Mouse (Mus musculus) forebrain, postnatal 0 days (tissue): Measurements from ENCODE around the gene Dmc1. TPM values are rescaled to one million over a fixed set of nuclear protein-coding genes. Genes with fewer than 3 reads are reported as not detected.

Source experiments
- ATAC-seq: fragments of 200-750 bp; cut with Nextera tagmentation; 2 replicates; pipeline ENCODE4 v1.8.0; 2017; ENCODE audit warnings: mild to moderate bottlenecking, moderate library complexity
- DNase-seq: peaks from one replicate; pipeline ENCODE4 v3.0.0-alpha.2; 2015
- H3K27ac ChIP-seq: fragments of 300-500 bp; sonication (generic); 2 replicates; pipeline ENCODE4 v1.5.1; 2014; ENCODE audit warnings: low read depth, mild to moderate bottlenecking, antibody characterized with exemption, low read length, moderate library complexity, mixed read lengths
- H3K27me3 ChIP-seq: fragments of 300-500 bp; sonication (generic); 2 replicates; pipeline ENCODE4 v1.6.1; 2014; ENCODE audit warnings: mild to moderate bottlenecking, low read length, mixed read lengths; ENCODE audit not compliant: insufficient read depth
- H3K36me3 ChIP-seq: fragments of 300-500 bp; sonication (generic); 2 replicates; pipeline ENCODE4 v1.6.1; 2014; ENCODE audit warnings: mild to moderate bottlenecking, moderate library complexity; ENCODE audit not compliant: insufficient read depth
- H3K4me1 ChIP-seq: fragments of 300-500 bp; sonication (generic); 2 replicates; pipeline ENCODE4 v1.6.1; 2014; ENCODE audit warnings: antibody characterized with exemption; ENCODE audit not compliant: insufficient read depth
- H3K4me2 ChIP-seq: fragments of 300-500 bp; sonication (generic); 2 replicates; pipeline ENCODE4 v1.6.1; 2014; ENCODE audit warnings: low read depth, mild to moderate bottlenecking, moderate library complexity
- H3K4me3 ChIP-seq: fragments of 300-500 bp; sonication (generic); 2 replicates; pipeline ENCODE4 v1.5.1; 2014; ENCODE audit warnings: low read depth, low read length, mixed read lengths
- H3K9ac ChIP-seq: fragments of 300-500 bp; sonication (generic); 2 replicates; pipeline ENCODE4 v1.6.1; 2014; ENCODE audit warnings: mild to moderate bottlenecking
- H3K9me3 ChIP-seq: fragments of 300-500 bp; sonication (generic); 2 replicates; pipeline ENCODE4 v1.6.1; 2016; ENCODE audit warnings: low read length
- CTCF ChIP-seq: sonication (generic); IDR thresholded peaks from 2 replicates; pipeline ENCODE4 v1.5.1; 2016; ENCODE audit warnings: antibody characterized with exemption, control low read depth, low read depth
- WGBS: fragments of 180-500 bp; shearing (Covaris S2); extraction: QIAGEN DNeasy Blood & Tissue Kit; methylation state at CpG from one replicate; pipeline ENCODE4 v1.1.7; 2014; 5-methylcytosine and 5-hydroxymethylcytosine counted together
- polyA plus RNA-seq: library from polyadenylated mRNA; unstranded; fragments of >200 nt; fragmentation: Nextera tagmentation; extraction: Ambion mirVana; gene quantifications from 2 replicates; pipeline ENCODE4 v1.2.1, GENCODE M21; 2015
- total RNA-seq: library from RNA; depleted of rRNA; stranded (reverse); fragments of >200 nt; gene quantifications from 2 replicates; pipeline ENCODE4 v1.2.3, GENCODE M21; 2014

Dmc1 gene
- total and polyA plus RNA-seq, 2 experiments from 2014 or later: 0.44 to 1.8 TPM

DNA sequence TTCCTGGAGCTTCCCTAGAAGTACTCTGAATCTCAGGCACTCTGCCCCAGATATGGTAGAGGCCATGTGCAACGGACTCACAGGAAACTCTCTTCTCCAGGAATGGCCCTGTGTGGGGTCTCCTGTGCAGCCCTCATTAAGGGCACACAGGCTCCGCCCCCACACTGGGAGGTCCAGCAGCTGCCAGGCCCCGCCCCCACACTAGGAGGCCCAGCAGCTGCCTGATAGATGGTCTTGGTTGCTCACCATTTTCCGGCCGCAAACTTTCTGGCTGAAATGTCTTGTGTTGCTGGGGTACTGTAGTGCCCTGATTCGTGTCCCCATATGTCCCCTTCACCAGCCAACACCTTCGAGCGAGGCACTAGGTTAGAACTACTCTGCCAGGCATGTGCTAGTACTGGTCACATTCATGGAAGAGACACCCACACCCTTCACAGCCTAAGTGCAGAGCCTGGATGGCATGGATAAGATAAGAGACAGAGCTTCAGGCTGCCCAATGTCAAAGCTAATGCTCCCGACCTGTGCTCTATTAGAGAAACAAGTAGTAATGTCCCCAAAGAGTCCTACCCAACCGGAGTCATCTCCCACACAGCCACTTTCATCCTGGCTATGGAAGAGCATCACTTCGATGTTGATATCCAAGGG is 15.0 kb upstream of the Dmc1 start:
- Histone ChIP-seq H3K9me3 (no peaks in the 10 kb centered on the region), H3K4me1 (no peaks in the 10 kb centered on the region), H3K9ac (no peak overlapping the region), H3K36me3 (peaks cover 74% of the 10 kb centered on the region), H3K27ac (no peak overlapping the region), H3K27me3 (no peaks in the 10 kb centered on the region), H3K4me2 (no peak overlapping the region), H3K4me3 (no peak overlapping the region)
- no peak for TF ChIP-seq CTCF
- no peak for ATAC-seq
- WGBS: 85% methylated on average over 11 of the region's 11 CpGs
- DNase-seq: no peak

DNA sequence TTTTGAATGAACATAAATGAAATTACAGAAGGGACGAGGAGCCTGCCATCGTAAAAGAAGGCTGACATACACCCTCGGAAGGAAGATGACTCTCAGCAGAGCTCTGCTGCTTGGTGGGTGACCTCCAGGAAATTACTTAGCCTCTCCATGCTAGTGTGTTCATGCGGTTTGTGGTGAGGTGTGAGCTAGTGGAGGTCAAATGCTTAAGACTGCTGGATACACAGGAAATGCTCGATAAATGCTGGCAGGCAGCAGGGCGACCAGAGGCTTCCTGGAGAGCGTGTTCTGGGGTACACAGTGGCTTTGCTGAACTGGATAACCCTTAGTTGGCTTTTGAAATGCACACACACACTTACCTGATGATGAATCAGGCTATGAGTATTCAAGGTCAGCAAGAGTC is 13.5 kb upstream of the Dmc1 start:
- no peaks in the 10 kb centered on the region for H3K4me1 ChIP-seq
- no peaks in the 10 kb centered on the region for H3K27me3 ChIP-seq
- peaks cover 67% of the 10 kb centered on the region for H3K36me3 ChIP-seq
- H3K4me2 ChIP-seq: no peak overlapping the region
- no peak overlapping the region for H3K9ac ChIP-seq
- WGBS: 93% methylated on average over 7 of the region's 7 CpGs
- H3K9me3 ChIP-seq: no peaks in the 10 kb centered on the region
- no peak for ATAC-seq
- no peak for DNase-seq
- TF ChIP-seq CTCF: no peak
- no peak overlapping the region for H3K27ac ChIP-seq
- no peak overlapping the region for H3K4me3 ChIP-seq

DNA sequence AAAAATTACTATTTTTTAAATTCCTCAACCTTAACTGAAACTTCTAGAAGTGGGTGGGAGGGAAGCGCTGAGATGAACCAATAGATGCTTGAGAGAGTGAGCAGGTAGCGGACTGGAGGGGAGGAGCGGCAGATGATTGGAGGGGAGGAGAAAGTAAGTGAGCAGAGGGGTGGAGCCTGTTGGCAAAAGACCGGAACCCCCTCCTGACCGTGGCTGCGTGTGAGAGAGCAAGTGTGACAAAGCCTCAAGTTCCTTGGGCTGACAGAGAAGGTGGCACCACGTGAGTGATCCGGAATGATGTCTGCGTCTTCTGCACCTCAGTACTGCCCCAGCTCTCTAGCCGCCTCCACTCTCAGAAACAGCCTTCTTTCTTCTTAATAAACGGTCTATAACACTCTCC is 12.2 kb upstream of the Dmc1 start:
- no peak overlapping the region for H3K27ac ChIP-seq
- no peak for TF ChIP-seq CTCF
- H3K27me3 ChIP-seq: no peaks in the 10 kb centered on the region
- H3K36me3 ChIP-seq: peaks cover 67% of the 10 kb centered on the region
- H3K9ac ChIP-seq: no peak overlapping the region
- no peak for DNase-seq
- no peak overlapping the region for H3K4me2 ChIP-seq
- WGBS: 83% methylated on average over 11 of the region's 11 CpGs
- H3K4me1 ChIP-seq: no peaks in the 10 kb centered on the region
- no peak for ATAC-seq
- H3K4me3 ChIP-seq: no peak overlapping the region
- no peaks in the 10 kb centered on the region for H3K9me3 ChIP-seq

DNA sequence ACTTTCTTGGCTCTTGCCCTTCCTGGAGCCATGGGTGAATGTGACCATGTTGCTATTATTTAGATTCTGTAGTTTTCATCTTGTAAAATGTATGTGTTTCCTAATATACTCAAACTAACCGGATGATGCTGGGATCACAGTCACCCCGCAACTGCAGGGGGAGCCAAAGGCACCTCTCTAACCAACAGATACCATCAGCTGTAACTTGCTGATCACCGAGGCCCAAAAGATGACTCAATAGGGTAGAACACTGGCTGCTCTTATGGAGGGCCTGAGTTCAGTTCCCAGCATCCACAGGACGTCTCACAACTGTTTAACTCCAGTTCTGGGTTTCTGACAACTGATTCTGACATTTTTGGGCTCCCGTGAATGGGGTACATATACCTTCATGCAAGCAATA is 11.8 kb upstream of the Dmc1 start:
- H3K4me2 ChIP-seq: no peak overlapping the region
- H3K9ac ChIP-seq: no peak overlapping the region
- no peaks in the 10 kb centered on the region for H3K27me3 ChIP-seq
- TF ChIP-seq CTCF: no peak
- H3K36me3 ChIP-seq: peaks cover 65% of the 10 kb centered on the region
- H3K4me1 ChIP-seq: no peaks in the 10 kb centered on the region
- 89% methylated on average over 5 of the region's 5 CpGs for WGBS
- H3K27ac ChIP-seq: no peak overlapping the region
- DNase-seq (no peak), ATAC-seq (no peak)
- H3K9me3 ChIP-seq: no peaks in the 10 kb centered on the region
- H3K4me3 ChIP-seq: no peak overlapping the region

DNA sequence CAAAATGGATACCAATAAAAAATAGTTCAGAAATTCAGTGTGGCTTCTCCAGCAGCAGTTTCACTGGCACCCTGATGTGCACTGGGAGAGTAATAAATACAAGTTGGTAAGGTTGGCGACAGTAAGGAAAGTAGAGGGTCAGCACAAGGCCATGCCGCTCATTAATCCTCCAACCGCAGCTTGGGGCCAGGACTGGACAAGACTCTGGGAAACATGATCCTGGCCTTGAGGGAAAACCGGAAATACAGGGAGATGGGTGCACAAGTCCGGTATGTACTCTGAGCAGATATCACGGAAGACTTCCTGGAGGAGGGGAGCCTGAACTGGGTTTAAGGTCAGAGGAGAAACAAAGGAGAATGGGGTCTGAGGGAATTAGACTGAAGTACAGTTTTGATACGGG is 10.6 kb upstream of the Dmc1 start:
- H3K4me3 ChIP-seq: no peak overlapping the region
- DNase-seq (no peak), ATAC-seq (no peak)
- WGBS: 91% methylated on average over 7 of the region's 7 CpGs
- no peak overlapping the region for H3K27ac ChIP-seq
- H3K9ac ChIP-seq: no peak overlapping the region
- no peaks in the 10 kb centered on the region for H3K9me3 ChIP-seq
- TF ChIP-seq CTCF: no peak
- peaks cover 53% of the 10 kb centered on the region for H3K36me3 ChIP-seq
- no peak overlapping the region for H3K4me2 ChIP-seq
- no peaks in the 10 kb centered on the region for H3K4me1 ChIP-seq
- H3K27me3 ChIP-seq: no peaks in the 10 kb centered on the region

DNA sequence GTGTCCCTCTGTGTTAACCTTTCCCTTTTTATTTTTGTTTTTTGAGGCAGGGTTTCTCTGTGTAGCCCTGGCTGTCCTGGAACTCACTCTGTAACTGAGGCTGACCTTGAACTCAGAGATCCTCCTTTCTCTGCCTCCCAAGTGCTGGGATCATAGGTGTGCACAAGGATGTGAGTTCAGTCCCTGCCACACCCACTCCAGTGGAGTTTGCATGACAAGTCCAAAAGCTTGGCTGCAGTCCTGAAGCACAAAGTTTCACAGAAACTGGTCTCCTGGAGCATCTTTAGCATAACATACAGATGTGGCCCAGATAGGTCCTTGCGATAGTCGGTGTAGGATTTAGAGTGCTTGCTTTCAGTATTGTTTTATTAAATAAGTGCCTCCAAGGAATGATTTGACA is 4.3 kb upstream of the Dmc1 start:
- H3K4me3 ChIP-seq: no peak overlapping the region
- 0 out of 2 replicates have a peak, but pooled peaks cover 4% of the 10 kb centered on the region for H3K27me3 ChIP-seq
- WGBS: 99% methylated on average over 2 of the region's 2 CpGs
- no peak overlapping the region for H3K27ac ChIP-seq
- TF ChIP-seq CTCF: no peak
- H3K4me1 ChIP-seq: no peaks in the 10 kb centered on the region
- ATAC-seq (no peak), DNase-seq (no peak)
- H3K9me3 ChIP-seq: no peaks in the 10 kb centered on the region
- H3K4me2 ChIP-seq: no peak overlapping the region
- no peak overlapping the region for H3K9ac ChIP-seq
- peaks cover 15% of the 10 kb centered on the region for H3K36me3 ChIP-seq

DNA sequence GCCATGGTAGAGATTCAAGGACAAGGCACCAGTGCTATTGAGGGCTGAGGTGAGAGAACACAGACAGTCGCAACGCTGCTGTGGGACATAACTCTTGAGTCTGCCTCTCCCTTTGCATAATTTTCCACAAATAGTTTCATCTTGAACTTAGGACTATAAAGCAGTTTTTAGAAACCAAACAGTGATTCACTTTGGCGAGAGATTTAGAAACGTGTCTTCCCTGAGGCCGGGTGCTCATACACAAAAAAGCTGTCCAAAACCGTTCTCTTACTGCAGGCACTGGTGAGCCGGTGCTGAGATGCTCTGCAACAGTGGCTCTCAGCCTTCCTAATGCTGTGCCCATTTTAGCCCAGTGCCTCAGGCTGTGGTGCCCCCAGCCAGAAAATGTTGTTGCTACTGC is 3.3 kb upstream of the Dmc1 start:
- 80% methylated on average over 7 of the region's 7 CpGs for WGBS
- 0 out of 2 replicates have a peak, but pooled peaks cover 4% of the 10 kb centered on the region for H3K27me3 ChIP-seq
- DNase-seq: no peak
- no peak overlapping the region for H3K9ac ChIP-seq
- TF ChIP-seq CTCF: no peak
- H3K4me1 ChIP-seq: no peaks in the 10 kb centered on the region
- no peak for ATAC-seq
- H3K27ac ChIP-seq: no peak overlapping the region
- no peak overlapping the region for H3K4me3 ChIP-seq
- no peak overlapping the region for H3K4me2 ChIP-seq
- H3K9me3 ChIP-seq: no peaks in the 10 kb centered on the region
- H3K36me3 ChIP-seq: peaks cover 10% of the 10 kb centered on the region
